Mouse (Mus musculus) spleen, embryonic (tissue): ENCODE measurements at regions not wholly inside any gene's neighbourhood (a gene's known extent, or its start where the extent isn't known, plus 50 kb on each side); places are given as distances from the start of the nearest gene placed in this dataset.

Experiments
- CTCF ChIA-PET: fragments of 350-600 bp; sonication (Branson Sonifier 250); formaldehyde crosslinking; loops from one replicate; lab custom pipeline; 2022; lab: Charles Lee

- CTCF ChIA-PET, result no interaction called here
Observed at GRCm38 (mm10) chr3:61740088-61740487, 374.3 kb upstream of the B430305J03Rik start.

DNA sequence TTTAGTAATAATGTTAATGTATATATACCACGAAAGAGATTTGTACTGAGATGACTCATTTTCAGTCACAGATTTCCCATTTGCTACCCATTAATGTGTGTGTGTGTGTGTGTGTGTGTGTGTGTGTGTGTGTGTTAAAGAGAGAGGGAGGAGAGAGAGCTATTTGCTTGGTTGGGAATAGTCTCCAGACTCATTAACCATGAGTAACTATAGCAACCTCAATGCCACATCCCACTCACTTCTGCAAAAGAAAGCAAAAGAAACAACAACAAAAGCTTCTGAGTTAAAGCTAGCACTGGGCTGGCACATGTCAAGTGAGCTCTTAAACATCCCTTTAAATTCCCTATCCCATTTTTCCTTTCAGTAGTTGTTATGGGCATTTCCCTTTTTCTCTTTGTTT is 372.8 kb upstream of the B430305J03Rik start:
- CTCF ChIA-PET, result no interaction called here

DNA sequence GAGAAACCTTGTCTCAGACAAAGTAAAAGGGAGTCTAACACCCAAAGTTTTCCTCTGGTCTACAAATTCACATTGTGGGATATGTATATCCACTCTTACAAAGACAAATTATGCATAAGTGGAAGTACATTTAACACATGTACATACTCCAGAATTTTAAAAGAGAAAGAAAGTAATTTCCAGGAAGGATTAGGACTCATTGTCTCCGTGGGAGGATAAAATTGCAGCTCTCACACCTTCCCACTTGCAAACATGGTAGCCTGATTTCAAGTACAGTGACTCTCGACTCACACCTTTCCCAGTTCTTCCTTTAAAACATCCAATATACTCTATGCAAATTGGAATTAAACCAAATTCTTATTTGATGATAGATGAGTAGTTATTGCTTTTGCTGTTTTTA is 351.0 kb upstream of the B430305J03Rik start:
- CTCF ChIA-PET, result no interaction called here

DNA sequence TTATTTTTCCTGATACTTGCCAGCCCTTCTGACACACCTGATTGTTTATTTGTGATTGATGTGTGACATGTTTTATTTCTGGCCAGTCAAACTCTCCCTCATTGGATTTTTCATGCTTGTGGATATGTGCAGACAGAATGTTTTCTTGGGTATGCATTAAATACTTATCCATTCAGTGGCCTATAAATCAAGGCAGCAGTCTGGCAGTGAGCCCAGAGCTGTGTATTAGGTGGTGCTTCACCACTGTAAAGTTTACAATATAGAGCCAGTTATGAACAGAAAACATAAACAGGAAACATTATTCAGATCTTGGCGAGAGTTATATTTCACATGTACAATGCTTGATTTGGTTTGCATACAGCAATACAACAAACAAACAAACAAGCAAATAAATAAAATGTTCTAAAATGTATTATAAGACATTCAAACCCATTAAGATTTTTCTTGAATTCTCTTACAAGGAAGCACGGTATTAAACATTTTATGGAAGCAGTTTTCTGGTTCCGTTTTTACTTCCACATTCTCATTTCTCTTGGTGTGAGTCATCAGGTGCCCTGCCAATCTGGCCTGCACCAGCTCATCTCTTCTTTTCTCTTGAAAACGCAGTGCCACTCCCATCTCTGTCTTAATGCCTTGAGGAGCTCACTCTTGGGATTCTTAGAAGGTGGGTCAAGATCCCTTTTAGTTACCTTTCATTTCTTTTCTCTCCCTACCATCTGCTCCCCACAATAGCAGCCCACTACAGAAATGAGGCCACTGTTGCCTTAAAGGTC is 322.4 kb upstream of the B430305J03Rik start:
- CTCF ChIA-PET, result no interaction called here

DNA sequence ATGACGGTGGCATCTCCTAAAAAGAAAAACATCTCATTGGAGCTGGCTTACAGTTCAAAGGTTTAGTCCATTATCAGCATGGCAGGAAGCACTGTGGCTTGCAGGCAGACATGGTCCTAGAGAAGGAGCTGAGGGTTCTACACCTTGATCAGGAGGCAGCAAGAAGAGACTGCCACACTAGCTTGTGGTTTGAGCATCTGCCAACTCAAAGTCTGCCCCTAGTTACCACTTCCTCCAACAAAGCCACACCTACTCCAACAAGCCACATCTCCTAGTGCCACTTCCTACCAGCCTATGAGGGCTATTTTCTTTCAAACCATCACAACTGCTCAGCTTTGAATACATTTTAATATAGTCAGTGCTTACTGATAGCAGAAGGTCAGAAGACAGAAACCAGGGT is 305.1 kb upstream of the B430305J03Rik start:
- CTCF ChIA-PET, result no interaction called here

- CTCF ChIA-PET, result no interaction called here
Observed at GRCm38 (mm10) chr3:61656143-61656542, 290.4 kb upstream of the B430305J03Rik start.

DNA sequence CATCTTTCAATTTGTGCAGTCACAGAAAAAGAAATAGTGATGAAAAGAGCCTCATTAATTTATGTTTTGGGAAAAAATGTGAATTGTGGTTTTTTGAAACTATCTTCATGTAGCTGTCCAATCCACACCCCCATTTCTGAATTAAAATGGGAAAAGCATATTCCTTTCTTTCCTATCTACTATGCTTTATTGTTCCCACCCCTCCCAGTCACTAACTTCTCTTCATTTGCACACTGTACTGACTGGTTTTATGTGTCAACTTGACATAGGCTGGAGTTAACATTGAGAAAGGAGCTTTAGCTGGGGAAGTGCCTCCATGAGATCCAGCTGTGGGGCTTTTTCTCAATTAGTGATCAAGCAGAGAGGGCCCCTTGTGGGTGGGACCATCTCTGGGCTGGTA is 262.8 kb upstream of the B430305J03Rik start:
- CTCF ChIA-PET, result no interaction called here

- CTCF ChIA-PET, result no interaction called here
Observed at GRCm38 (mm10) chr3:61628099-61628498, 262.3 kb upstream of the B430305J03Rik start.

DNA sequence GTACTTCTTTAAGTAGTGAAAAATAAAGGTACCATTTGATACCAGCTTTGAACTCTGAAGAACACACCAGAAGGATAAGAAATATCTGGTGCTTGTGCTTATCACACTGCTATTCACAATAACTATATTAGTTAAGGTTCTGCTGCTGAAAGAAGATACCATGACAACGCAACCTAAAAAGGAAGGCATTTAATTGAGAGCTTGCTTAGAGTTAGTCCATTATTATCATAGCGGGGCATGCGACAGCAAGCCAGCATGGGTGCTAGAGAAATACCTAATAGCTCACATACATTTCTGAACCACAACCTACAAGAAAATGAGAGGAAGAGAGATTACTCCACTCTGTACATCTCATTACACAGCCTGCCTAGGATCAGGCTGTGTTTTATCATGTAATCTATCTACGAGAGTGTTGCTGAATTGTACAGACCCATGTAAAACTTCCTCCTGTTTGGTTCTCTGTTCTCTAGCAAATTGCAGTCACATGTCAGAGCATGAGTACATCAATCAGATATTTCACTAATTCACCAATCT is 258.3 kb upstream of the B430305J03Rik start:
- CTCF ChIA-PET, result no interaction called here

DNA sequence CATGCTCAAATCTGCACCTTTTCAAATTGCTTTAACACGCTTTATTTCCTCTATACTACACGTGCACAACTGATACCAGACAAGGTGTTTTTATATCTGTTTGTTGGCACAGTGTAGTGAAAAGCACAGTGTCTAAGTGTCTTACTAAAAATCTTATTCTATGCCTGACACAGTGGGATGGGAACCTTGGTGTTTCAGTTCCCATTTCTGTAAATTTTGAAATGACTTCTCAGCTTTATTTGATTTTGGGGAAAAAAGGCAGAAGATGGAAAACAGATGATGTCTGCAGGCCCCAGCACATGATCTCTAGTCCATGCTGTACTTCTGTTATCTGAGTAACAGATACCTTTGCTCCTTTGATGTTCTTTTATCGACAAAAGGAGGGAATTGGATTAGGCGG is 239.7 kb upstream of the B430305J03Rik start:
- CTCF ChIA-PET, result no interaction called here

DNA sequence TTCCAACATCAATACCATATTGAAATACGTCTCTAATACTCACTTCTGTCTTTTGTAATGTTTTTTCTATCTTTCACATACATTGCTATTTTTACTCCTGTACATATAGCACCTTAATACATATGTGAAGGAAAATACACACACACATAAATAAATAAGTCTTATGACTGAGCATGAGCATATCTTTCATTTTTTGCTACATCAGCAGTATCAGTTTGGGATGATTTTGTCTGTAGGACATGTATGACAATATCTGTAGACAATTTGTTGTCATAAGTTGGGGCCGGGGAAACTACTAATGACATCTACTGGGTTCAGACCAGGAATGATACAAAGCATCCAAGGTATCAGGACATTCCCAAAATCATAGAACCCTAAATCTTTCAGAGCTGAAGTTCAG is 237.1 kb upstream of the B430305J03Rik start:
- CTCF ChIA-PET, result no interaction called here

DNA sequence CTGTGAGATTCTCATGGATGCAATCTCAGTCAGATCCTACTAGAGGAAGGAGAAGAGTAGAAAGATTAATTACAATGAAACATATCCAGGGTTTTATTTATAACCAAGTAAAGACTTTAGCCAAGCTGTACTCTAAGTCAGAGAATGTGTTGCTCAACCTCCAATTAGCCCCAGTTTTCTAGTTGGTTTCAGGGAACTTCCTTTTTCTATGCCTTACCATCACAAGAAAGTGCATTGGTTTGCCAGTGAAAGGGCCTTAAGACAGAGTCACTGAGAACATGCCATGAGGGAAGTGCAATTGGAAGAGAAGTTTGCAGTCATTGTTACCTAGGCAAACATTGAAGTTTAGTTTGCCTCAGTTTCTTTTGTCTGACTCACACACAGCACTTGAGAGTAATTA is 229.8 kb upstream of the B430305J03Rik start:
- CTCF ChIA-PET, result no interaction called here

DNA sequence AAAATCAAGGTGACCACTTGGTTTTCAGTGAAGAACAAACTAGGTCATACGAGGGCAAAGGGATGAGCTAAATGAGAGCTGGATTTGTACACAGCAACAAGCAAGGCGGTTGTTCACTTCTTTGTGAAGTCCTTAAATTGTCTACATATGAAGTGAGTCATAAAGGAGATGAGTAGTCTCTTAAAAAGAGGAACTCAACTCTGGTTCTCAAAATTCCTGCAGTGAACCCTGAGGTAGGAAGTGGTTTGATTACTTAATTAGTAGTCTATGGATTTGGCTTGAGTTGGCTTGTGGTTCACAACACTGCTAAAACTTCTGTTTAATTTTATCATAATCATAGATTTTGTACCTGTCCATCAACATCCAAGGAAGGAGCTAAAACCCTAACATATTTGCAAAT is 226.6 kb upstream of the B430305J03Rik start:
- CTCF ChIA-PET, result no interaction called here

DNA sequence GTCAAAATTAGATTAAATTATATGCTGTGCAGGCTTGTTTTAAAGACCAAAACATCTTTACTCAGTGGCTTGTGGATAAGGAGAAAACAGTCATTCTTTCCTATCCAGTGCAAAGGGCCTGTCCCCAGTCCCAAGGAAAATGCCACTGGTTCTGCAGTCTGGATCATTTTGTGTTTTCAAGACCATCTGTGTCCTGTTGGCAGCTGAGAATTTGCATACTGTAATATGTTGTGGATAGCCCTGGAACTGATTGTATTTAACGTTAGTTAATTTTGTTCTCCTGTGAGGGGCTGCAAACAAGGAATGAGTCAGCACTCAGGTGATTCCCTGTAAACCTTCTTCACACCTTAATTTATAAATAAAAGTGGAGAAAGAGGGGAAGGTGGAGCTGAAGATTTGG is 217.9 kb upstream of the B430305J03Rik start:
- CTCF ChIA-PET, result no interaction called here

GRCm38 (mm10) chr3:61582927-61583326 is 217.2 kb upstream of the B430305J03Rik start:
- CTCF ChIA-PET, result no interaction called here

- CTCF ChIA-PET, result no interaction called here
Observed at GRCm38 (mm10) chr3:61580252-61580651, 214.5 kb upstream of the B430305J03Rik start.

GRCm38 (mm10) chr3:61537113-61537512 is 171.4 kb upstream of the B430305J03Rik start:
- CTCF ChIA-PET, result no interaction called here

GRCm38 (mm10) chr3:61535751-61536150 is 170.0 kb upstream of the B430305J03Rik start:
- CTCF ChIA-PET, result no interaction called here

DNA sequence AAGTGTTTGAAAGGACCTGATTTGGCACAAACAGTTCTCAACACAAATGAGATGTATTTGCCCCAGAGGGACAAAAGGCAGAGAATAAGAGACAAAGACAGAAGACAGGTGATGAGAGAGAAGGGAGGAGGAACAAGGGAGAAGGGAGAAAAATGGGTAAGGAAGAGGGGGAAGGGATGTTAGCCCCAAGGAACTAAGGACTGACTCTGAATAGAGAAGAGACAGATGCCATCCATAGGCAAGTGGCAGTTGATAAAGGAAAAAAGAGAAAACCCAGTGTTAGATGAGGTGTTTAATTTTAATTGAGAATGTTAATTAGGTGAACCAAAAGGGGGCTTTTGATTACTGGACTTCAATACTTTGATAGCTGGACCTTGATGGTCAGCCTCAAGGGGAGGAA is 137.4 kb upstream of the B430305J03Rik start:
- CTCF ChIA-PET, result no interaction called here

GRCm38 (mm10) chr3:61494835-61495234 is 129.1 kb upstream of the B430305J03Rik start:
- CTCF ChIA-PET, result no interaction called here

- CTCF ChIA-PET, result no interaction called here
Observed at GRCm38 (mm10) chr3:61486808-61487389, 121.1 kb upstream of the B430305J03Rik start.

GRCm38 (mm10) chr3:61478861-61479584 is 113.3 kb upstream of the B430305J03Rik start:
- CTCF ChIA-PET, result interaction anchor here (0.6 kb wide), 1 partner anchor 454 kb away, joined by 8 read pairs; no protein-coding TSS in a partner anchor

DNA sequence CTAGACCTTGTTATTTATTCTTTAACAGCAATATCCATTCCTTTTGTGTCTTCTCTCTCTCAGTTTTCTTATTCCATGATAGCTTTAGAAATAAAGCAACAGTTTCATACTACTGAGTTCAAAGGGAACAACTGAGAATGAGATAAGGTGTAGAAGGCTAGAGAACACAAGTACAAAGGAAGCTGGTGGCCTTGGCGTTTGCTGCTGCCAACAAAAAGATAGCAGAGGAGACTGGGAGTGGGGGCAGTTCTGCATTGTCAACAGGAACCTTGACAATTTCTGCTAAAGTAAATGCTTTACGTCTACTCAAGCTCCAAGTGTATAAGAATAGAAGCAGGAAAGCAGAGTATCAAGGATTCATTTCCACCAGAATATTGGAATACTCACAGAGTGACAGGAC is 109.3 kb upstream of the B430305J03Rik start:
- CTCF ChIA-PET, result no interaction called here
